Mouse (Mus musculus): ENCODE measurements around the gene Mgll. TPM values are rescaled to one million over a fixed set of nuclear protein-coding genes. Genes with fewer than 3 reads are reported as not detected.

Gene Mgll
- polyA plus RNA-seq, 1 experiment, result 30.5 TPM

DNA sequence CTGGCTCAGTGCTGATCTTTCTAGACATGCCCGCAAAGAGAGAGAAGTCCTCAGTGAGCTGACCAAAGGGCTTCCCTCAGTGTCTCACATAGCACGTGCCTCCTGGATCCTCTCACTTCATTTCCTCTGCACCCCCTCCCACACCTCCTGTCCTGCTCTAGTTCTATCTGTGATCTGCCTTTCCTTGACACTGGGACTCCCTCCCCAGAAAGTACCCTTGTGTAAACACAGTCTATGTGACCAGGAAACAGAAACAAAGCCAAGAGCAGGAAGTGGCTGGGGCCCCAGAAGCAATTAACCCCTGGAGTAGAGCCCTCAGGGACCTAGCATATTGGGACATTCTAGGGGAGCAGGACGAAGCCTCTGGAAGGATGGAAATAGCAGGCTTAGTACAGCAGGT, 96.6 kb downstream of the Mgll start:
- WGBS, result 20% methylated on average over 3 of the region's 3 CpGs
- DNase-seq (ENCODE audit: low read depth, low spot score), result no peak

DNA sequence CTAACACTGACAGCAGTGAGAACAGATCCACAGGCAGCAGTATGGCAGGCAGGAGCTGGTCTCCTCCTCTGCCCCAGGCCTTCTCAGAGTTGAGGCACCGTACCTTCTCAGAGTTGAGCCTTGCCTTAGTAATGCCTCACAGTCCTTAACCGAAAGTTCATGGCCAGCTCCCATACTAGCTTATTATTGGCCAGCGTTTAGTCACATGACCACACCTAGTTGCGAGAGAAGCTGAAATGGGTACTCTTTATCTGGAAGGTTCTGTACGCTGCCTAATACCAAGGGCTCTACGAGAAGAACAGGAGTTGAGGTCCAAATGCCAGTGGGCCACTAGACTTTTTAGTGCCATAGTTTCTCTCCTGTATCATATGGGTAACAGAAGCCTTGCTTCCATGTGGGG, 97.1 kb downstream of the Mgll start:
- 91% methylated on average over 6 of the region's 6 CpGs for WGBS
- no peak for DNase-seq (ENCODE audit: low read depth, low spot score)

DNA sequence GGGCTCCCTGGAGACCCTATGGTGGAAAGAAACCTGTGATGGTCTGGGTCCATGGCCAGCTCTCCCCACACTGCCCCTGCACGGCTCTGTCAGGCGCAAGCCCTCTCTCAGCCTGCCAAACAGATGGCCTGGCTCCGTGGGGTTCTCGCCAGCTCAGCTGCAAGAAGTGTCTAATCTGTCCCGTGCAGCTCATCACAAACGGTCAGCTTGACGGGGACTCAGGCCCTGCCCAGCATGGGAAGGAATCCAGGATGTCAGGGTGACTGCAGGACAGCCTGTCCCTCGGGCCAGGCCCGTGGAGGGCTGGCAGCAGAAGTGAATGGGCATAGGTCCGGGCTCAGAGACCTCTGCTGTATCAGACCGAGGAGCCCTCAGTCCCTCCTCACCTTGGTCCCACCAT, 97.7 kb downstream of the Mgll start:
- 82% methylated on average over 11 of the region's 11 CpGs for WGBS
- DNase-seq (ENCODE audit: low read depth, low spot score), result no peak

DNA sequence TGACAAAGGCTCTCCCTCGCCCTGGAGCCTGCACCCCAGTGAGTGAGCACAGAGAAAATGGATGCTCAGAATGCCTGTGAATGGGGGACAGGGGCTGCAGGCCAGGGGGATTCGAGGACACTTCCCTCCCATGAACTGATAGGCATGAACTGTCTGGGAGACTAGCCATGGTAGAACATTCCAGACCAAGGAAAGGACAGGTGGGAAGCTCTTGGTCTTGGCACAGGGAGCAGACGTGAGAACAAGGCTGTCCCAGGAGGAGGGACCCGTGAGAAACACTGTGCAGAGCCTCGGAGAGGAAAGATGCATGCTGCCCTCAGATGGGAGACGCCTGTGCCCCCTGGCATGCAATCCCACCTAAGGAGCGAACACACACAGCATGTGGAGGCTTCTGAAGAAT, 100.0 kb downstream of the Mgll start:
- 69% methylated on average over 7 of the region's 7 CpGs for WGBS
- DNase-seq (ENCODE audit: low read depth, low spot score), result no peak

DNA sequence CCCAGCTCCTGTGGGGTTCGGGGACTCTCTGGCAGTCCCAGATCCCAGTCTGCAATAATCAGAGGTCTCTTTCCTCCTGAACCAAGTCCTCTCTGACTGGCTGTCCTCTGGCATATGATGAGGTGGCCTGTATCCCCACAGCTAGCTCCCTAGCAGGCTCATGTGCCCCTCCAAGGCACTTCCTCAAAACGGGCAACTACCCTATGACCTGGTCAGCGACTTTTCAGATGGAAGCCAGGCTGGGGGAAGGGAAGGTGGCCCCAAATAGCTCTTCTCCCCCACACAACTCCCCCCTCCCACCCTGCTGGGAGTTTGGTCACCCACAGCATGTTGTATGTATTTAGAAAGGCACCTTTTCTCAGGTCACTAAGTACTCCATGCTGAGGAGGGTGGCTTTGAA, 101.9 kb downstream of the Mgll start:
- 45% methylated on average over 3 of the region's 3 CpGs for WGBS
- no peak for DNase-seq (ENCODE audit: low read depth, low spot score)

DNA sequence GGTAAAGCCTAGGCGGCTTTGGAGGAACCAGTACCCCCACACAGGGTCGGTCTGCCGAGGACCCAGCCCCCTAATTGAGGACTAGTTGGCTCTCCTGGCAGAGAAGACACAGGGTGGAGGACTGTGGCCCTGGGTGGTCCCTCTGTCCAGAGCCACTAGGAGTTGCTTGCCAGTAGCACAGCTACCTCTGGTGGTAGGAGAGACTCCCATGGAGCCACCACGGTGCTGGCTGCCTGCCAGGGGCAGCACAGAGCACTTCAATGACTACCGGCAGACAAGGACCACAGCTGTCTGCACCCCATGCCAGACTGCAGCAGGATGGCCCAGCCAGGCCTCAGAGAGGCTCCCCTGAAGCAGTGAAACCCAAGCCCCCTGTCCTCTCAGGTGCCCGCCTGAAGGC, 102.3 kb downstream of the Mgll start:
- DNase-seq (ENCODE audit: low read depth, low spot score), result no peak
- 38% methylated on average over 6 of the region's 6 CpGs for WGBS

DNA sequence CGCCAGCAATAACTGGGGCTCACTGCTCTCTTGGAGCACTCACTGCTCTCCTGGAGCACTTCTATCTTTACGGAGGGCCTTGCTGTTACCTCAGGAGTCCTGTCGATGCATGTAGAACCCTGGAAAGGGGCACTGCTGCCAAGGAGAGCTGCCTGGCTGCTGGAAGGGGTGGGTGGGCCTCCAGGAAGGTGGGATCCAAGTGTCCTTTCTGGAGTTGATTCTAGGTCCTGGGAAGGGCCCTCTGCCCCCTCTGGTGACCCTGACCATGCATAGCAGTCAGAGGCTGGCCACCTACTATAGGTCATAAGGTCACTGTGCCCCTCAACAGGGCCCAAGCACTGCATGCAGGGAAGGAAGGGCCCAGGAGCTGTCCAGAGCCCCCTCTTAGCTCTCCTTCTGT, 102.8 kb downstream of the Mgll start:
- WGBS, result 75% methylated on average over 3 of the region's 3 CpGs
- no peak for DNase-seq (ENCODE audit: low read depth, low spot score)

GRCm38 (mm10) chr6:88827395-88828205, 103.4 kb downstream of the Mgll start:
- no peak for DNase-seq (ENCODE audit: low read depth, low spot score)
- WGBS, result 70% methylated on average over 13 of the region's 13 CpGs

DNA sequence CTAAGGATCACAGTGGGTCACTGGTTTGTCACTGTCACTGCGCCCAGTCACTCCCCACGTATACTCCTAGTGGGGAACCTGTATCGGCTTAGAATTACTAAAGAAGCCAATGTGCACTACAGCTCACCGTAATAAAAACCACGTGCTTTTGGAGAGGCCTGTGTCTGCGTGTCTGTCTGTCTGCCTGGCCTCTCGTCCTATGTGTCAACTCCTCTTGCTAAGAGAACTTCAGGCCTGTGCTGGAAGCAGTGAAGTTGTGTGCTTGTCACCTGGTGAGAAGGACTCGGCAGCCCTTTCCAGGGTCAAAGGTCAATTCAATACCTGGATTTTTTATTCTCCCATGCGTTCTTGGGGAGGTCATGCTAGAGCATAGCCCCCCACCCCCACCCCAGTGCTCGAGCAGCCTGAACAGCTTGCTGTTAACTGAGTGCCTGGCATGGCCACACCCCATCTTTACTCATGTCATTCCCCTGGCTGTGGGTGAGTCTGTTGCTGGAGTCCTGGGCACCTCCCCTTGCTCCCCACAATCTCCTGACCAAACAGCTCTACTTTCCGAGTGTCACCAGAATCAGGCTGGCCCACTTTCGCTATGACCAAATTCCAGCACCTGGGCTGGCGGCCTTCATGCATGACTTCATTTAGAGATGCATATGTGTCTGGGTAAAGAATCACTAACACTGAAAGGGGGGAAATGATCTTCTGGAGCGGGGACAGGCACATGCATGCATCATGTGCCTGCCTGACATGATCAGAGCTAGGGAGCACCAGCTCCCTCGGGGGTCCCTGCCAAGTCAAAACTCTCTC, 104.2 kb downstream of the Mgll start:
- WGBS, result 63% methylated on average over 15 of the region's 15 CpGs
- DNase-seq (ENCODE audit: low read depth, low spot score), result no peak

- WGBS, result 80% methylated on average over 4 of the region's 4 CpGs
- no peak for DNase-seq (ENCODE audit: low read depth, low spot score)
Observed at GRCm38 (mm10) chr6:88829579-88829978, 105.4 kb downstream of the Mgll start.

DNA sequence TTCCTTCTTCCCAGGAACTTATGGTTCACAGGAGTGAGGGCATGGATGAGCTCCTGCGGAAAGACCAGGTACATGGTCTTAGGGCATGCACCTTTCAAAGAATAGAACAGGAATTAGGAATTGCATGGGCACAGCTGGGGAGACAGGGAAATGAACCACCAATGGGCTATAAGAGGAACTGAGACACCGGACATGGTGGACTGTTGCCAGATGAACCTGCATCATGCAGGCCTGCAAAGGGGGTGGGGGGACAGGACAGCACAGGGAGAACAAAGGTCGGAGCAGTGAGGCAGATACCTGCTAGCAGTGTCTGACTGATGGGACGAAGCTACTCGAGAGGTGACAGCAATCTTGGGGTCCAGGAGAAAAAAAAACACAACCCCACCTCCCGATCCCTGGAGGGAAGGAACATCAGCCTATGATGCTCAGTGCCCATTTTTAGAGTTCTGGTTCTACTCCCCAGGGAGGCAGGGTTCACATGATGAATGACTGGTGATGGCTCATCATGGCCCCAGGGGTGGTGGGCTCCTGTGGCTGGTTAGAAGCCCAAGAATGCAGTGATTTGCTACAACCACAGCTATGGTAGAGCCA, 106.0 kb downstream of the Mgll start:
- WGBS, result 80% methylated on average over 6 of the region's 6 CpGs
- no peak for DNase-seq (ENCODE audit: low read depth, low spot score)

- DNase-seq (ENCODE audit: low read depth, low spot score), result peak; percentile 33
- 23% methylated on average over 8 of the region's 8 CpGs for WGBS
Observed at GRCm38 (mm10) chr6:88831456-88831855, 107.2 kb downstream of the Mgll start.

DNA sequence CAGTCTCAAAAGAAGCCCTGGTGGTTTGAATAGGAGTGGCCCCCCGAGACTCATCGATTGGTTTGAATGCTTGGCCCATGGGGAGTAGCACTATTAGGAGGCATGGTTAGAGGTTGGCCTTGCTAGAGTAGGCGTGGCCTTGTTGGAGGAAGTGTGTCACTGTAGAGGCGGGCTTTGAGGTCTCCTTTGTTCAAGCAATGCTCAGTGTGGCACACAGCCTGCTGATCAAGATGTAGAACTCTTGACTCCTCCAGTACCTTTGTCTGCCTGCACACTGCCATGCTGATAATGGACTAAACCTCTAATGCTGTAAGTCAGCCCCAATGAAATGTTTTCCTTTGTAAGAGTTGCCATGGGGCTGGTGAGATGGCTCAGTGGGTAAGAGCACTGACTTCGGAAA, 108.5 kb downstream of the Mgll start:
- WGBS, result 80% methylated on average over 5 of the region's 5 CpGs
- DNase-seq (ENCODE audit: low read depth, low spot score), result no peak

- DNase-seq (ENCODE audit: low read depth, low spot score), result no peak
- WGBS, result 79% methylated on average over 5 of the region's 5 CpGs
Observed at GRCm38 (mm10) chr6:88833340-88834140, 109.3 kb downstream of the Mgll start.

GRCm38 (mm10) chr6:88835047-88835446, 110.8 kb downstream of the Mgll start:
- WGBS, result 70% methylated on average over 5 of the region's 5 CpGs
- no peak for DNase-seq (ENCODE audit: low read depth, low spot score)

- no peak for DNase-seq (ENCODE audit: low read depth, low spot score)
- 86% methylated on average over 28 of the region's 28 CpGs for WGBS
Observed at GRCm38 (mm10) chr6:88836178-88836819, 112.1 kb downstream of the Mgll start.

GRCm38 (mm10) chr6:88837999-88838398, 113.8 kb downstream of the Mgll start:
- 96% methylated on average over 12 of the region's 12 CpGs for WGBS
- DNase-seq (ENCODE audit: low read depth, low spot score), result no peak

- 95% methylated on average over 10 of the region's 10 CpGs for WGBS
- DNase-seq (ENCODE audit: low read depth, low spot score), result no peak
Observed at GRCm38 (mm10) chr6:88838613-88839012, 114.4 kb downstream of the Mgll start.

Data from large intestine, adult 2 months (tissue).